In the genomic region with DNA sequence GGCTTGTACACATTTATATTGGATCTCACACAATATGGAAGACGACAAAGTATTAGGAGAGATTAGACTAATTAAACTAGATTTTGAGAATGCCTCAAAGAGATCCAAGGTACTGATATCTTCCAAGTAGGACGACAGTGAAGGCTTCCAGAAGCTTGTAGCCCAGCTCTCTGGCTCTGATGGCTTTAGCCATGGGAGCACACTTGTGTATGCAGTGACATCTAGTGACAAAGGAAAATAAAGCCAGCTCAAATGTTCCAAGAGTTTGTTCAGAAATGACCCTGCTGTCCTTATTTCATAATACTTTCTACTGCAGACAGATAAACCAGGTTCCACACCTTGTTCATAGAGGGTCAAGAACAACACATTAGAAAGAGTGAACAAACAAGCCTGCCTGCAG, we compare ENCODE assay signal across 8 mouse cellular contexts.
DNase-seq lines count a peak whose midpoint lies in the region; ATAC-seq lines count a peak whose summit lies in the region.

No protein-coding gene starts in this region.

- ATAC-seq in megakaryocyte progenitor cell, adult 5-6 weeks (replicated peaks; ENCODE audit: poor library complexity): no peak

- peak; percentile 42 for DNase-seq in gastrocnemius, adult 18-20 months (ENCODE audit: low spot score)
- no peak for DNase-seq in gastrocnemius, adult 8-10 months (ENCODE audit: low spot score in 2 of 2)
- peak; percentile 79 for DNase-seq in 3T3-L1 (ENCODE audit: low read depth, low spot score)
- peak; percentile 9 for DNase-seq in cerebellum, adult 11 months
- peak; percentile 15 to 40 for DNase-seq in heart, postnatal 14 days
- peak; percentile 20 for DNase-seq in left cerebral cortex, postnatal 4 days
- no peak for DNase-seq in thymus, postnatal 36 days

- intact Hi-C loops in heart, postnatal 14 days (cut with DNase I): loop anchor here (1.0 to 10.0 kb wide), 5 partner anchors 210 to 818 kb away; a partner anchor contains a TSS
- intact Hi-C loops in left cerebral cortex, postnatal 4 days (cut with DNase I): loop anchor here (5.0 kb wide), 2 partner anchors 615 to 820 kb away; a partner anchor contains a TSS

Comparison
In these comparisons a context has a peak if more than half of its experiments do, and no peak if none do; other contexts are left out.
1. DNase-seq: peak in gastrocnemius, adult 18-20 months (single experiment), 3T3-L1 (single experiment), cerebellum, adult 11 months (single experiment), heart, postnatal 14 days (2 of 2) and left cerebral cortex, postnatal 4 days (single experiment); none in gastrocnemius, adult 8-10 months (0 of 2) and thymus, postnatal 36 days (0 of 2).